Mouse (Mus musculus) bone marrow macrophage, adult 2 months (primary cell): ENCODE measurements around the gene Srsf10.

ENCODE experiments used
- CTCF ChIP-seq: IDR thresholded peaks from 2 replicates; pipeline ENCODE4 v1.5.1; 2012; ENCODE audit warnings: low read depth, mild to moderate bottlenecking, low read length, moderate library complexity
- POLR2A ChIP-seq: IDR thresholded peaks from 2 replicates; pipeline ENCODE4 v1.6.1; 2012; ENCODE audit warnings: mild to moderate bottlenecking, low read depth, low read length, borderline replicate concordance

DNA sequence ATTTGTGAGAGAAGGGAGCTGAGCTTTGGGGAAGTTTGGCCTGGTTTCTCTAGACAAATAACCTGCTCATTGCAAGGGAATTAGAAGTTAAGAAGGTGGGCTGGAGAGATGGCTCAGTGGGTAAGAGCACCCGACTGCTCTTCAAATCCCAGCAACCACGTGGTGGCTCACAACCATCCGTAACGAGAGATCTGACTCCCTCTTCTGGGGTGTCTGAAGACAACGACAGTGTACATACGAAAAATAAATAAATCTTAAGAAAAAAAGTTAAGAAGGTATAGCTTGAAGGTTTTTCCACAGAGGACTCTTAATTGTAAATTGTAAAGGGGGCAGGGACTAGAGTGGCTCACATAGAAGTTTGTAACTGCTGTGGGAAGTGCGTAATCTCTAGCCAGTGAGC, 20.0 kb downstream of the Srsf10 start:
- TF ChIP-seq POLR2A (no peak), CTCF (no peak)
